Mouse (Mus musculus): ENCODE results near the gene Arhgdib. TPM values are rescaled to one million over a fixed set of nuclear protein-coding genes. Genes with fewer than 3 reads are reported as not detected.
"Not testable (repeated sequence)": the region's sequence is repeated elsewhere in the genome, so short reads cannot be mapped to it uniquely, and the experiment has no call there.

Arhgdib gene
- polyA plus RNA-seq, 1 experiment from 2014 or later, result 17.1 TPM

DNA sequence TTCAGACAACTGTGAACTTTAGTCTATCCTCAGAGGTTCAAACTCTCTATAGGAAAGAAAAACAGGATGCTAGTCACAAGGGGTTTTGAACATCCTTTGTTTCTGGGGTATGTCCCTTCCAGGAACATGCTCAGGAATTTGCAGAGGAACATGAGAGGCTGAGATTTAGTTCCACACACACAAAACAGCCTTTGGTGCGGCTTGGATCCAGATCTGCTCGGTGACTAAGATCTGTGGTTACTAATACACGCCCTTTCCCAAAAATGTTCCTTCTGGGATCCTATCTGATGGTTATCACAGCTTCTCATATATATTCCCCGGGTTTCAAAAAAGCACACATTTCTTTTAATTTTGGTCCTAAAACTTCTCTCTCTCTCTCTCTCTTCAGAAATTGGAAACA lies 43.9 kb downstream of the Arhgdib start:
- Histone ChIP-seq H3K9ac (replicated peaks) (no peak overlapping the region), H3K36me3 (no peaks in the 10 kb centered on the region), H3K4me2 (replicated peaks) (no peak overlapping the region), H3K27me3 (no peaks in the 10 kb centered on the region), H3K4me3 (no peak overlapping the region), H3K9me3 (no peaks in the 10 kb centered on the region), H3K27ac (replicated peaks) (no peak overlapping the region), H3K4me1 (no peaks in the 10 kb centered on the region)
- 90% methylated on average over 4 of the region's 4 CpGs for WGBS
- ATAC-seq (replicated peaks), result no peak

DNA sequence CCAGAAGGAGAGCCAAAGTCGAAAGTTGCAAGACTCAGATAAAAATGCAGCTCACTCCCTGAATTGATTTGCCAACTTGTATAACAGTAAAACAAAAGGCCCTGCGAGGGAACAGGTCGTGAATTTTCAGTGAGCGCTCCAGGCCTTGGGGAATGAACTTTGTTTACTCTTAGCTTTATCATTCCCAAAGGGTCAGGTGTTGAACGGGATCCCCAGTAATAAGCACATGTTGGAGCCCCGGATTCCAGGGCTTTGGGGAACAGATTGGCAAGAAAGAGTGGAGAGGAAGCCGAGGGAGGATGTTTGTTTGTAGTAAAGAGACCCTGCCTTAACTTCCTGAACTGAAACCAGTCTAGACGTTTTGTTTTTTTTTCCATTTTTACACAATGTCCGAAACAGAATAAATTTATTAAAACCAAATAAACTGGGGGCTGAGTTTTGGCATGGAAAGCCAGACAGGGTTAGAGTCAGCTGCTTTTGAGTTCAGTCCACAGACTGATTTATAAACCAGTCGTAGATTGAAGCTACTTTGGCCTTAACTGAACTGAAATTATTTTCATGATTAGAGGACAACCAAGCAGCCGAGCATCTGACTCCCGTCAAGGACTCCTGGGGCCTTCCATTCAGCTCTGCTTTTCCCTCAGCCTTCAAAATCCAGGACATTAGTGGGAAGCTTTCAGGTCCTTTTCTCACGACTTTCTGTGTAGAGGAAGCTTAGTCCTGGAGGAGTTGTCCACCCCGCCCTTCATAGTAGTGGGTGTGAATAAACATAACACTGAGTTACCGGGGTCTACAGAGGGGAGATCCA lies 47.0 kb downstream of the Arhgdib start:
- H3K9me3 ChIP-seq, result no peaks in the 10 kb centered on the region
- no peak overlapping the region for H3K4me3 ChIP-seq
- H3K27ac ChIP-seq (replicated peaks), result no peak overlapping the region
- 72% methylated on average over 15 of the region's 15 CpGs for WGBS
- no peak overlapping the region for H3K4me2 ChIP-seq (replicated peaks)
- H3K36me3 ChIP-seq, result no peaks in the 10 kb centered on the region
- no peak overlapping the region for H3K9ac ChIP-seq (replicated peaks)
- no peaks in the 10 kb centered on the region for H3K4me1 ChIP-seq
- H3K27me3 ChIP-seq, result no peaks in the 10 kb centered on the region
- ATAC-seq (replicated peaks), result no peak

DNA sequence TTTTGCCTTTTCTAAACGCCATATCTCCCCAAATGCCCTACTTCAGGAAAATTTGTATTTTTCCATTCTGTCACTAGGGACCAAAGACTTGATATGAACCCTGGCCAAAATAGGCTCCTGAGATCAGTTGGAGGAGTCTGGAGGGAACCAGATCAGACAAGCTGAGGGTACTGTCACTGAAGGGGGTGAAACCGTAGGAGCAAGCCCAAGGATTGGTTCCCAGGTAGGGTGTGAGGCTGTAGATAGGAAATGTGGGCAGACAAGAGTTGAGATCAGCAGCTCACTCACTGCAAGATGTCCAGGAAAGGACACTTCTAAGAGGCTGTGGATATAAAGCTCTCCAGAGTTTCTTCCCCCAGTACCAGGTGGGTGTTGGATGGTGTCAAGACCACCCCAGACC lies 49.7 kb downstream of the Arhgdib start:
- no peak for ATAC-seq (replicated peaks)
- Histone ChIP-seq H3K36me3 (no peaks in the 10 kb centered on the region), H3K27me3 (no peaks in the 10 kb centered on the region), H3K9ac (replicated peaks) (no peak overlapping the region), H3K4me3 (no peak overlapping the region), H3K4me2 (replicated peaks) (no peak overlapping the region), H3K4me1 (no peaks in the 10 kb centered on the region), H3K9me3 (no peaks in the 10 kb centered on the region), H3K27ac (replicated peaks) (no peak overlapping the region)
- 89% methylated on average over 2 of the region's 2 CpGs for WGBS

DNA sequence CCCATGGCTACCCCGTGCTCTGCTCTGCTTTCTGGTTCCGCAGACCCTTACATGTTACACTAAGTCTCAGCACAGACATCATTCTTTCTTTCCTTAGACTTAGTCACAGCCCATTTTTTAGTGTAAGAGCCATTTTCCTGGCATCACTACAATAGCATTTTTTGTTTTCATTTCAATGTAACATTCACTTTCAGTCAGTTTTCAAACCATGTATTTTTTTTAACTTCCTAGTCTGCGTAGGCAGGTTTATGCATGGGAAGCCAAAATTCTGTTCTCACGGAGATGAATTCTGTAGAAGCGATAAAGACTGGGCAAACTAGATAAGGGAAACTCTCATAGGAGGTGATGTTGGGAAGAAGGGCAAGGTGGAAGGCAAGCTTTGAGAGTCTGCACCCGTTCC lies 52.1 kb downstream of the Arhgdib start:
- Histone ChIP-seq H3K27me3 (no peaks in the 10 kb centered on the region), H3K36me3 (no peaks in the 10 kb centered on the region), H3K9me3 (no peaks in the 10 kb centered on the region), H3K4me1 (no peaks in the 10 kb centered on the region), H3K4me3 (no peak overlapping the region), H3K9ac (replicated peaks) (no peak overlapping the region), H3K27ac (replicated peaks) (no peak overlapping the region), H3K4me2 (replicated peaks) (no peak overlapping the region)
- ATAC-seq (replicated peaks), result no peak
- 94% methylated on average over 6 of the region's 6 CpGs for WGBS

DNA sequence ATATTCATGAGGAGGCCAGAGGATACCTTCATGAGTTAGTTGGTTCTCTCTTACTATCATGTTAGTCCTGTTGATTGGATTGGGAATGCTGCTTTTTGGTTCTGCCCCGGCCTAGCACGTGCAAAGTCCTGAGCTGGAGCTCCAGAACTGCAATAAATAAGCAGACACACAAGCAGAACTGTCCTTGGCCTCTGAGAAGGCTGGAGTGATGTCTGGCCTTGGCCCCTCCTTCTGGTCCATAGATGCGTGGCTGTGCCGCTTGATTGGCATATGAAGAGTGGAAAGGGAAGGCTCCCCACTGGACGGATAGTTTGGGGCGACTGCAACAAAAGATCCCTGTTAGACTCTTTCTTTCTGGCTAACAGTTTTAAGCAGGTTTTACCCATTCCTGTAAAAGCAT lies 52.6 kb downstream of the Arhgdib start:
- WGBS, result 88% methylated on average over 6 of the region's 6 CpGs
- ATAC-seq (replicated peaks), result no peak
- Histone ChIP-seq H3K36me3 (no peaks in the 10 kb centered on the region), H3K4me2 (replicated peaks) (no peak overlapping the region), H3K9ac (replicated peaks) (no peak overlapping the region), H3K9me3 (no peaks in the 10 kb centered on the region), H3K27me3 (no peaks in the 10 kb centered on the region), H3K27ac (replicated peaks) (no peak overlapping the region), H3K4me1 (no peaks in the 10 kb centered on the region), H3K4me3 (no peak overlapping the region)

DNA sequence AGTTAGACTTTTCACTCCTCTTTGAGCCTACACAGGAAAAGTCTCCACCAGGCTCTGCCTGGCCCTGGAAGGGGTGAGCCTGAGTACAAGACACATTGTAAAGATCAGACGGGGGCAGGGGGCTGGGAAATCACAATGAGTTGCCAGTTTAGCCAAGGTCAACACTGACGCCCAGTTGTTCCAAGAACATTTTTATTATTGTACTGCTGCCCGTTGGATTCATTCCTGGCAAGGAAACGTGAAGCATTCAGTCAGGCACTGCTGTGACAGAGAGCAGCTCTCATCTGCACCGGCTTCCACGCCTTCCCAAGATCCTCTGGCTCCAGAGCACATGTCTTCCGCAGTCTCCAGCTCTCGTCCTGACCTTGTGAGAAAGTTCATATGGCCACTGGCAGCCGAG lies 53.8 kb downstream of the Arhgdib start:
- WGBS, result 81% methylated on average over 9 of the region's 9 CpGs
- Histone ChIP-seq H3K27ac (replicated peaks) (no peak overlapping the region), H3K4me1 (no peaks in the 10 kb centered on the region), H3K9ac (replicated peaks) (no peak overlapping the region), H3K9me3 (no peaks in the 10 kb centered on the region), H3K36me3 (no peaks in the 10 kb centered on the region), H3K4me3 (no peak overlapping the region), H3K27me3 (no peaks in the 10 kb centered on the region), H3K4me2 (replicated peaks) (no peak overlapping the region)
- ATAC-seq (replicated peaks), result no peak

DNA sequence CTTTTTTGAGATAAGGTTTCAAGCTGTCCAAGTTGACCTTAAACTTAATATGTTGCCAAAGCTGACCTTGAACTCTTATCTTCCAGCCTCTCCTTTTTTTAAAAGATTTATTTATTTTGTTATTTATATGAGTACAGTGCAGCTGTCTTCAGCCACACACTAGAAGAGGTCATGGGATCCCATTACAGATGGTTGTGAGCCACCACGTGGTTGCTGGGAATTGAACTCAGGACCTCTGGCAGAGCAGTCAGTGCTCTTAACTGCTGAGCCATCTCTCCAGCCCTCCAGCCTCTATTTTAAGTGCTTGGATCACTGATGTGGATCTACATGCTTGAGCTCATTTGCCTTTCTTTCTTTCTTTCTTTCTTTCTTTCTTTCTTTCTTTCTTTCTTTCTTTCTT lies 56.9 kb downstream of the Arhgdib start:
- not testable (repeated sequence) for H3K36me3 ChIP-seq; H3K4me1 ChIP-seq; H3K27me3 ChIP-seq; ATAC-seq (replicated peaks); H3K4me3 ChIP-seq; H3K4me2 ChIP-seq (replicated peaks); H3K9me3 ChIP-seq; H3K9ac ChIP-seq (replicated peaks); H3K27ac ChIP-seq (replicated peaks)
- WGBS, result 59% methylated on average over 1 of the region's 1 CpGs

DNA sequence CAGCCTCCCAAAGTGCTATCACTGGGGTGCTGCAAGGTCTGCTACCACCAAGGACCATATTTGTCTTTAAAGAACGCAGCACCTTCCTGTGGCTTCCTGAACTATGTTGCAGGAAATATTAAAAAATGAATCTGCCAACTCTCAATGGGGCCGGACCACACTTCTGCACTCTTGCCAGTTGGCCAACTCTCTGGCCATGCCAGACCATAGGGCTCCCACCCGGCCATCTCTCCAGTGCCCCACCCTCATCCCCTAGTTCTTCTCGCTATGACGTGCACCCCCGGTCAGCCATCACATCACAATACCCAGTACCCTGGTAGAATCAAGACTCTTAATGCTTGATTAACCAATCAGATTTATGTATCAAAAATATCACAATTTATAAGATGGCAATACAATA lies 57.7 kb downstream of the Arhgdib start:
- Histone ChIP-seq H3K4me3 (no peak overlapping the region), H3K27me3 (no peaks in the 10 kb centered on the region), H3K9ac (replicated peaks) (no peak overlapping the region), H3K4me1 (no peaks in the 10 kb centered on the region), H3K36me3 (no peaks in the 10 kb centered on the region), H3K4me2 (replicated peaks) (no peak overlapping the region), H3K9me3 (no peaks in the 10 kb centered on the region), H3K27ac (replicated peaks) (no peak overlapping the region)
- WGBS, result 94% methylated on average over 6 of the region's 6 CpGs
- ATAC-seq (replicated peaks), result no peak

DNA sequence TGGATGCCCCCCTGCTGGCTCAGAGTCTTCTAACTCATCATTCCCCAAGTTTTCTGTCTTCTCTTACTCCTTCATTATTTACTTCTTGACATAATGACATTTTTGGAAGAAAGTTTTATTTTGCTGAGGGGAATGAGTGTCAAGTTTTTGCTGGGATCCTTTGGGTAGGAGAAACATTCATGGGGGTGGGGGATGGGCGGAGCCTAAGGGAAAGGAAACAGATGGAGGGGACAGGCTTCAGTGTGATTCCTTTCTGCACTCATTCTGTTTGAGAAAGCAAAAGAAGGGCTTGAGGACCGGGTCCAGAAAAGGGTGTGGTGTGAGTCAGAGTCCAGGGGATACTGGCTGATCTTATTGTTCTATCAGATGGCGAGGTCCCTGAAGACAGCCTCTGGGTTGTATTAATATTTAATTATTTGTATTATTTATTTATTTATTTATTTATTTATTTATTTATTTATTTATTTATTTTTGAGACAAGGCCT lies 58.2 kb downstream of the Arhgdib start:
- no peak overlapping the region for H3K9ac ChIP-seq (replicated peaks)
- 87% methylated on average over 3 of the region's 3 CpGs for WGBS

DNA sequence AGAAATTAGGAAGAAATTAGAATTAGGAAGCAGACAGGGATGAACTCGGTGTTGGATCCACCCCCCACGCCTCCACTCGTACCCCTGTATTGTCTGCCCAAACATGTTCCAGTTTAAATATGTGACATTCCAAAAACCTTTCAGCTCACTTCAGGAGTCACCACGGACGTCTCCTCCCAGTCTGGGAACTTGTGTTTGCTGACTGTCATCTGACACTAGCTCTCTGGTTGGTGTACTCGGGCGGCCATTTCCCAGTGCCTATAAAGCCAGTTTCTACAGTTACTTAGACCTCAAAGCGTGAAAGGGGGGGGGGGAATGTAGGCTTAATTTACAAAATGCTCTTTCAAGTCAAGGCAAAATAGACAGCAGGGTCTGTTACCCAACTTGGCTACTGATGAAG lies 60.0 kb downstream of the Arhgdib start:
- 80% methylated on average over 8 of the region's 8 CpGs for WGBS
- Histone ChIP-seq H3K9me3 (no peaks in the 10 kb centered on the region), H3K27me3 (no peaks in the 10 kb centered on the region), H3K4me3 (no peak overlapping the region), H3K36me3 (no peaks in the 10 kb centered on the region), H3K4me1 (no peaks in the 10 kb centered on the region), H3K4me2 (replicated peaks) (no peak overlapping the region), H3K9ac (replicated peaks) (no peak overlapping the region), H3K27ac (replicated peaks) (no peak overlapping the region)
- no peak for ATAC-seq (replicated peaks)

More for the DNA sequence above, 58.2 kb downstream of the Arhgdib start:
- ATAC-seq (replicated peaks), result no peak
- H3K4me1 ChIP-seq, result no peaks in the 10 kb centered on the region
- H3K9me3 ChIP-seq, result no peaks in the 10 kb centered on the region
- no peak overlapping the region for H3K4me2 ChIP-seq (replicated peaks)
- H3K27ac ChIP-seq (replicated peaks), result no peak overlapping the region
- H3K36me3 ChIP-seq, result no peaks in the 10 kb centered on the region
- H3K4me3 ChIP-seq, result no peak overlapping the region
- no peaks in the 10 kb centered on the region for H3K27me3 ChIP-seq

DNA sequence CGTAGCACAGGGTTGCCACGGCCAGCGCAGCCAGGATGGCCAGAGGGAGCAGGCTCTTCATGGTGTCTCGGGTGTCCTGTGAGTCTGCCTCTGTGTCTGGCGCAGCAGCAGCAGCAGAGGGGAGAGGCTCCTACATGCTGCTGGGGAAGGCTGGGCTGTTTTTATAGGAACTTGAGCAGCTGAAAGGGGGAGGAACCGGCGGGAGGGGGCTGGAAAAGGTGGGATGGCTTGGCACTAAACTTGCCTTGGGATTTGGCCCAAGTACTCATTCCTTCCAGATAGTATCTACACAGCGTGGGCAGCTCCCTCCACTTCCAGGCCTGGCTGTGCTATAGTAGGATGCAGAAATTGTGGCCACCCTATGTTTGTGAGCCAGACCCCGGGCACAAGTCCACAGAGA lies 66.0 kb downstream of the Arhgdib start, which contains the start of gene Mgp:
Gene Mgp (minus strand): TSS at position 154 of the 400 bp plus-strand sequence.
- Histone ChIP-seq H3K27ac (replicated peaks) (no peak within 1 kb of the TSS), H3K9ac (replicated peaks) (no peak within 1 kb of the TSS), H3K4me1 (peaks cover 16% of the 10 kb centered on the region), H3K4me3 (no peak within 1 kb of the TSS), H3K27me3 (no peaks in the 10 kb centered on the region), H3K9me3 (no peaks in the 10 kb centered on the region), H3K36me3 (no peaks in the 10 kb centered on the region), H3K4me2 (replicated peaks) (no peak within 1 kb of the TSS)
- 57% methylated on average over 9 of the region's 9 CpGs for WGBS
- ATAC-seq (replicated peaks), result no peak

DNA sequence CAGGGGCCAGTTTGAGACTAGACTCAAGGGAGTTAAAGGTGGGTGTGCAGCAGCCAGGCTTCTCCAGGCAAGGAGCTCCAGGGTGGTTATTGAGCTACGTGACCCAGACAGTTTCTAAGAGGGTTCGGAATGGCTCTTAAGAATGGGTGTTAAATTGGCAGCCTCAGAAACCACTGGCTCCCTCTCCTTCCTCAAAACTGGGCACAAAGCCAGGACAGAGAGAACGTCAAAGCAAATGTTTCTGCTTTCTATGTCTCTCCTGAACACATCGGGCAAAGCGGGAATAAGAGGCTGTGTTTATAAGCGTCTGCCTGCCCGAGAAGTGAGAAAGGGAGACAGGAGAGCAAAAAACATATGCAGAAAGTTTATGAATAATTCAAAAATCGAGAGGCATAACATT lies 67.1 kb downstream of the Arhgdib start:
- Histone ChIP-seq H3K4me3 (no peak overlapping the region), H3K27me3 (no peaks in the 10 kb centered on the region), H3K36me3 (no peaks in the 10 kb centered on the region), H3K4me2 (replicated peaks) (no peak overlapping the region), H3K9ac (replicated peaks) (no peak overlapping the region), H3K4me1 (peaks cover 16% of the 10 kb centered on the region), H3K9me3 (no peaks in the 10 kb centered on the region), H3K27ac (replicated peaks) (no peak overlapping the region)
- ATAC-seq (replicated peaks), result no peak
- WGBS, result 15% methylated on average over 8 of the region's 8 CpGs
